Mouse (Mus musculus) heart, postnatal 0 days (tissue): ENCODE measurements around the gene Pou6f2.

Source experiments
- CTCF ChIP-seq: IDR thresholded peaks from 2 replicates; pipeline ENCODE4 v1.5.1; 2016; ENCODE audit warnings: antibody characterized with exemption, control low read depth, low read depth
- EP300 ChIP-seq: IDR thresholded peaks from 2 replicates; pipeline ENCODE4 v1.6.1; 2016; ENCODE audit warnings: antibody characterized with exemption, low read depth

DNA sequence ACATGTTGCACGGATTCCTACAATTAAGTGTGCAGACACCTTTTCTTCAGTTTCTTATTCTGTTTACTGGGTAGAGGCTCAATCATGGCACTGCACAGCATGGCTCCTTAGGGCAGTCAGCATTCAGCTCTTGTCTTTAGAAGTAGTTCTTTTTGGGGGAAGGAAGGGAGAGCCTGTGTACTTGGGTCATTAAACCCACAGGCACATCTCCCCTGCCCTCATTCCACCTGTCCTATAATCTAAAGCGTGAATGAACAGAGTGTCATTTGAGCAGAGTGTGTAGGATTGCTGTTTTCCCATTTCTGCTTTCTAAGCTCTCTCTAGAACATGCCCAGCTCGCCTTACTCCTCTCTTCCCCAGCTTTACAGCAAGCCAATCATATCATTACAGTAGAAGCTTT, 42.4 kb upstream of the Pou6f2 start:
- no peak for TF ChIP-seq CTCF
- no peak for TF ChIP-seq EP300
